Mouse (Mus musculus): ENCODE results near the gene CT030661.1. TPM values are rescaled to one million over a fixed set of nuclear protein-coding genes. Genes with fewer than 3 reads are reported as not detected.

The CT030661.1 gene
- 18.1 TPM for polyA plus RNA-seq (2017; shearing (Covaris generic))

DNA sequence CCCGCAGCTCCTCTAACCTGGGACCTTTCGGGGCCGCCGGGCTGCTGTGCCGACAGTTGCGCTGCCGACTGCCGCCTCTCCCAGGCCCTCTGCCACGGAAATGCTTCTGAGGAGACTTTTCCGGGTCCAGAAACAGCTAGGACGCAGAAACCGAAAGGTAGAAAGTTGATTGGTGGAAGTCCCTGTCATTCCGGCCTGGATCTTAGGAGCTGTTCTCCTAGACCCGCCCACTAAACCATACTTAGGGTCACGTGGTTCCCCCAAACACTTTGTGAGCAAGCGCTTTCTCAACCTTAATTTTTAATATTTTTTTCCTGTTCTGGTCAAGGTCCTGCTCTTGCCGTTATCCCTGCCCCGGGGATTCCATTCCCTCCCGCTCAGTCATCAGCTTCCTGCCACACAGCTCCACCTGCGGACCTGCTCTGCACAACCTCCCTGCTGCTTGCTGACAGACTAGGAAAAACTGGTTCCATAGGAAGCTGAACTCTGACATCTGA, at the start of gene CT030661.1:
Gene CT030661.1, minus strand, starts transcription at position 108 of the 497 bp plus-strand sequence.

DNA sequence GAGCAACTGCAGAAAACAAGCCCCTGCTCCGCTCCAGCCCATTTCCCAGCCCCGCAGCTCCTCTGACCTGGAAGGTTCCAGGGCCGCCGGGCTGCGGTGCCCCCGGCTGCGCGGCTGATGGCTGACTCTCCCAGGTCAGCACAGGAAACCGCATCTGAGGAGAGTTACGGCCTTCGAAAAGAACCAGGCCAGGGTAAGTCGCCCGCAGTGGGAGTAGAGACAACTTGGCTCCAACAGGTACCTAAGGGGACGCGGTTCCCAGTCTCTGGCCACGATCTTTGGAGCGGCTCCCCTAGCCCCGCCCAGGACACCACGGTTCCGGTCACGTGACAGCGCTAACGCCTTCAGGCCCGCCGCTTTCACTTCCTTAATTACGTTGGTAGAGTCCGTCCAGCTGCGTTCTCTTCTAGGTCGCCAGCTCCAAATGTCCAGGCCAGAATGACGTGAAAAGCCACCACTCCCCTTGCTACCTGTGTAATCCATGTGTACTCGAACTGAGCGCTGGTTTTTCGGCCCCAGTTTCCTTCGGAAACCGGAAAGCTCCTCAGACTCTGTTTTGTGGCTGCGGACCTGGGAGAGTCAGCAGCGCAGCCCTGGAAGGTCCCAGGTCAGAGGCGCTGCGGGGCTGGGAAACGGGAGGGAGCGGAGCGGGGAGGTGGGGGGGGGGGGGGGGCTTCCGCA, 46.6 kb upstream of the CT030661.1 start, which contains the start of the genes Zfp944 and Zfp758:
Gene Zfp944, minus strand, starts transcription at position 300 of the 681 bp plus-strand sequence.
Gene Zfp758, plus strand, starts transcription at position 353 of the 681 bp plus-strand sequence.

Other genes with a start within 250 kb of the CT030661.1 start
- gene Zfp947, start 148.6 kb downstream of the CT030661.1 start, polyA plus RNA-seq (2017; shearing (Covaris generic)): 2.1 TPM
- gene Zfp994, start 89.2 kb downstream of the CT030661.1 start, polyA plus RNA-seq (2017; shearing (Covaris generic)): 5.9 TPM
- 14.8 TPM for gene Zfp944, start 46.6 kb upstream of the CT030661.1 start, polyA plus RNA-seq (2017; shearing (Covaris generic))
- gene Zfp758, start 46.6 kb upstream of the CT030661.1 start, polyA plus RNA-seq (2017; shearing (Covaris generic)): 21.0 TPM
- 3.7 TPM for gene Zfp946, start 109.4 kb upstream of the CT030661.1 start, polyA plus RNA-seq (2017; shearing (Covaris generic))